8 mouse cellular contexts compared by ENCODE assay signal in genomic region chr5:144254122-144254810, GRCm38 (mm10). TPM values are rescaled to one million over a fixed set of nuclear protein-coding genes. Genes with fewer than 3 reads are reported as not detected.
A peak's percentile ranks its signal among the peaks of the same experiment; 100 is the strongest.
DNase-seq lines count a peak whose midpoint lies in the region; ATAC-seq and TF ChIP-seq lines count a peak whose summit lies in the region.

No protein-coding gene starts in this region.

- peaks cover 3% of the 10 kb centered on the region; the same call in 1 of the 2 replicates for H3K9me3 ChIP-seq in ES-Bruce4 (replicated peaks; ENCODE audit: control insufficient read depth, insufficient read depth, low read length, poor library complexity, severe bottlenecking)
- no peaks in the 10 kb centered on the region for H3K9me3 ChIP-seq in hindbrain, embryonic 16.5 days (ENCODE audit: control insufficient read depth, low read length)
- peaks cover 6% of the 10 kb centered on the region; the same call in 1 of the 2 replicates for H3K9me3 ChIP-seq in liver, embryonic 12.5 days (replicated peaks)

- H3K9ac ChIP-seq in ES-Bruce4 (ENCODE audit: low read depth, poor library complexity, severe bottlenecking): peak overlapping the region; percentile 30
- no peak overlapping the region for H3K9ac ChIP-seq in hindbrain, embryonic 16.5 days (ENCODE audit: low read depth, low read length)
- peak overlapping the region; percentile 51 for H3K9ac ChIP-seq in liver, embryonic 12.5 days

- 0 out of 2 replicates have a peak overlapping the region, but pooled peaks have one; percentile 28 for H3K27ac ChIP-seq in ES-Bruce4 (ENCODE audit: insufficient read depth, low read length)
- peak overlapping the region; percentile 93 for H3K27ac ChIP-seq in gastrocnemius, adult 2 months
- H3K27ac ChIP-seq in hindbrain, embryonic 16.5 days (ENCODE audit: low read depth, low read length): no peak overlapping the region
- peak overlapping the region; percentile 70 for H3K27ac ChIP-seq in liver, embryonic 12.5 days

- no peak for TF ChIP-seq CTCF in ES-Bruce4 (IDR thresholded peaks at IDR 0.05; ENCODE audit: low read depth, low read length)
- TF ChIP-seq CTCF in gastrocnemius, adult 2 months (IDR thresholded peaks at IDR 0.05): no peak

- peaks cover 8% of the 10 kb centered on the region for H3K4me1 ChIP-seq in ES-Bruce4 (ENCODE audit: control insufficient read depth, insufficient read depth, low read length)
- peaks cover 35% of the 10 kb centered on the region for H3K4me1 ChIP-seq in hindbrain, embryonic 16.5 days (ENCODE audit: control insufficient read depth, insufficient read depth, low read depth, low read length)
- H3K4me1 ChIP-seq in liver, embryonic 12.5 days: peaks cover 52% of the 10 kb centered on the region

- DNase-seq in adrenal gland, adult 8-10 months: peak; percentile 82
- peak; percentile 78 for DNase-seq in gastrocnemius, adult 2 months
- peak; percentile 38 for DNase-seq in thymus, postnatal 25 days
- no peak for DNase-seq in left cerebral cortex, adult 11 months (ENCODE audit: low spot score)

- H3ac ChIP-seq in myocyte (ENCODE audit: control insufficient read depth, insufficient read length): no peak overlapping the region

- H3K4me3 ChIP-seq in ES-Bruce4 (ENCODE audit: low read depth, low read length): peak overlapping the region; percentile 51
- peak overlapping the region; percentile 87 for H3K4me3 ChIP-seq in gastrocnemius, adult 2 months
- peak overlapping the region; percentile 99 for H3K4me3 ChIP-seq in hindbrain, embryonic 16.5 days (ENCODE audit: low read length)
- peak overlapping the region; percentile 91 for H3K4me3 ChIP-seq in liver, embryonic 12.5 days
- H3K4me3 ChIP-seq in myocyte: peak overlapping the region; percentile 95

- no peak; the same call in 1 of the 2 replicates for ATAC-seq in hindbrain, embryonic 16.5 days
- ATAC-seq in liver, embryonic 12.5 days: peak; percentile 73

- H3K4me2 ChIP-seq in hindbrain, embryonic 16.5 days (ENCODE audit: low read length): peak overlapping the region; percentile 81
- peak overlapping the region; percentile 100 for H3K4me2 ChIP-seq in liver, embryonic 12.5 days
- peak overlapping the region; percentile 77 for H3K4me2 ChIP-seq in myocyte (ENCODE audit: low read depth)

- no peak for TF ChIP-seq EP300 in ES-Bruce4 (IDR thresholded peaks at IDR 0.05; ENCODE audit: insufficient read depth, low read depth, low read length)

- TF ChIP-seq POLR2A in ES-Bruce4 (IDR thresholded peaks at IDR 0.05; ENCODE audit: insufficient read depth, low read length): no peak
- no peak for TF ChIP-seq POLR2A in myocyte (IDR thresholded peaks at IDR 0.05; ENCODE audit: insufficient read length, low read depth)

- intact Hi-C loops in gastrocnemius, adult 2 months (cut with DNase I): loop anchor here (2.0 kb wide), 1 partner anchor 31 kb away; the partner anchor contains the start of gene Tecpr1

- H3K79me2 ChIP-seq in myocyte (ENCODE audit: control insufficient read depth, insufficient read depth): peaks cover 37% of the 10 kb centered on the region

- no peaks in the 10 kb centered on the region for H3K27me3 ChIP-seq in ES-Bruce4 (ENCODE audit: control insufficient read depth, insufficient read depth, low read length, poor library complexity, severe bottlenecking)
- no peaks in the 10 kb centered on the region for H3K27me3 ChIP-seq in hindbrain, embryonic 16.5 days (replicated peaks; ENCODE audit: control insufficient read depth, insufficient read depth, low read length)
- H3K27me3 ChIP-seq in liver, embryonic 12.5 days (replicated peaks): no peaks in the 10 kb centered on the region
- no peaks in the 10 kb centered on the region for H3K27me3 ChIP-seq in myocyte (ENCODE audit: control insufficient read depth, insufficient read depth, insufficient read length)

- WGBS in hindbrain, embryonic 16.5 days: 59% methylated on average over 16 of the region's 16 CpGs
- 47% methylated on average over 16 of the region's 16 CpGs for WGBS in liver, embryonic 12.5 days (ENCODE audit: insufficient replicate concordance)

- H3K36me3 ChIP-seq in ES-Bruce4 (ENCODE audit: control insufficient read depth, insufficient read depth, low read length, poor library complexity, severe bottlenecking): no peaks in the 10 kb centered on the region
- no peaks in the 10 kb centered on the region for H3K36me3 ChIP-seq in hindbrain, embryonic 16.5 days (ENCODE audit: control insufficient read depth, insufficient read depth, low read length)
- peaks cover 10% of the 10 kb centered on the region; the same call in 1 of the 2 replicates for H3K36me3 ChIP-seq in liver, embryonic 12.5 days
- no peaks in the 10 kb centered on the region for H3K36me3 ChIP-seq in myocyte (ENCODE audit: control insufficient read depth, insufficient read depth)

TF ChIP-seq in myocyte, 11 proteins besides CTCF, POLR2A, EP300 and RAD21:
- no peak for TF ChIP-seq MAX (IDR thresholded peaks at IDR 0.05; ENCODE audit: low read depth)
- TF ChIP-seq REST (IDR thresholded peaks at IDR 0.05; ENCODE audit: insufficient read depth, insufficient read length): no peak
- no peak for TF ChIP-seq CEBPB (IDR thresholded peaks at IDR 0.05; ENCODE audit: insufficient read depth, poor library complexity, severe bottlenecking)
- no peak for TF ChIP-seq MYOD1 (IDR thresholded peaks at IDR 0.05; ENCODE audit: control insufficient read depth in 1 of 3, insufficient read length in 2 of 3, low read depth in 2 of 3)
- TF ChIP-seq TCF3 (IDR thresholded peaks at IDR 0.05; ENCODE audit: insufficient read length, low read depth): no peak
- no peak for TF ChIP-seq SRF (IDR thresholded peaks at IDR 0.05; ENCODE audit: control insufficient read depth, insufficient read length, low read depth)
- TF ChIP-seq POLR2AphosphoS2 (IDR thresholded peaks at IDR 0.05; ENCODE audit: insufficient read length, low read depth): no peak
- TF ChIP-seq USF1 (IDR thresholded peaks at IDR 0.05; ENCODE audit: low read depth): no peak
- no peak for TF ChIP-seq MYOG (IDR thresholded peaks at IDR 0.05; ENCODE audit: control insufficient read depth in 1 of 3, insufficient read depth in 1 of 3, insufficient read length in 2 of 3, low read depth in 2 of 3)
- TF ChIP-seq TCF12 (IDR thresholded peaks at IDR 0.05; ENCODE audit: insufficient read depth, poor library complexity, severe bottlenecking): no peak
- no peak for TF ChIP-seq E2F4 (IDR thresholded peaks at IDR 0.05; ENCODE audit: insufficient read depth)

RNA-seq across cellular contexts. Expression of gene Bri3, which starts 10.0 kb away (rescaled TPM):
- polyA plus RNA-seq in ES-Bruce4 (2011; ENCODE audit: insufficient read depth, insufficient read length, low read depth, missing spikeins) (77.9 and 82.6 TPM in 2 replicates), myocyte (2012; fragmentation: generic; extraction: Trizol) (153 TPM)
- 100 to 1,000 TPM; 101 to 135 (median 118) TPM for total RNA-seq in adrenal gland, adult 8-10 months (2022)
- 10 to 100 TPM; 36.4 to 45.7 TPM for total RNA-seq in gastrocnemius, adult 2 months (2021)
- polyA plus RNA-seq in hindbrain, embryonic 16.5 days (2015; fragmentation: Nextera tagmentation; extraction: Ambion mirVana): 80.7 and 90.7 TPM in 2 replicates
- 37.7 and 40.3 TPM in 2 replicates for polyA plus RNA-seq in liver, embryonic 12.5 days (2016; fragmentation: Nextera tagmentation; extraction: Ambion mirVana)

RNA-seq across cellular contexts. Expression of gene Tecpr1, which starts 30.9 kb away (rescaled TPM):
- polyA plus RNA-seq in ES-Bruce4 (2011; ENCODE audit: insufficient read depth, insufficient read length, low read depth, missing spikeins): 10.7 and 11.6 TPM in 2 replicates
- total RNA-seq in adrenal gland, adult 8-10 months (2022): 100 to 1,000 TPM; 113 to 201 (median 148) TPM
- 10 to 100 TPM; 15.4 to 19.1 TPM for total RNA-seq in gastrocnemius, adult 2 months (2021)
- polyA plus RNA-seq in hindbrain, embryonic 16.5 days (2015; fragmentation: Nextera tagmentation; extraction: Ambion mirVana): 41.8 and 45.8 TPM in 2 replicates
- 4.8 TPM in 2 replicates for polyA plus RNA-seq in liver, embryonic 12.5 days (2016; fragmentation: Nextera tagmentation; extraction: Ambion mirVana)
- 19.2 TPM for polyA plus RNA-seq in myocyte (2012; fragmentation: generic; extraction: Trizol)
